Mouse (Mus musculus) G1E (cell line): Measurements from ENCODE around the gene Decr2.

ENCODE experiments used
- CTCF ChIP-seq: IDR thresholded peaks from 2 replicates; pipeline ENCODE4 v1.5.1; 2012; ENCODE audit warnings: low read depth, low read length, inconsistent platforms, mixed read lengths
- GATA1 ChIP-seq: IDR thresholded peaks from 2 replicates; pipeline ENCODE4 v1.6.1; 2012; ENCODE audit warnings: borderline replicate concordance, low read length, inconsistent platforms, mixed read lengths
- POLR2AphosphoS5 ChIP-seq: IDR thresholded peaks from 2 replicates; pipeline ENCODE4 v1.6.1; 2012; ENCODE audit warnings: low read depth, low read length, inconsistent platforms; ENCODE audit not compliant: insufficient replicate concordance
- TAL1 ChIP-seq: conservative IDR thresholded peaks from 2 replicates; pipeline ENCODE4 v1.6.1; 2012; ENCODE audit warnings: low read depth, low read length, inconsistent platforms, mixed read lengths

DNA sequence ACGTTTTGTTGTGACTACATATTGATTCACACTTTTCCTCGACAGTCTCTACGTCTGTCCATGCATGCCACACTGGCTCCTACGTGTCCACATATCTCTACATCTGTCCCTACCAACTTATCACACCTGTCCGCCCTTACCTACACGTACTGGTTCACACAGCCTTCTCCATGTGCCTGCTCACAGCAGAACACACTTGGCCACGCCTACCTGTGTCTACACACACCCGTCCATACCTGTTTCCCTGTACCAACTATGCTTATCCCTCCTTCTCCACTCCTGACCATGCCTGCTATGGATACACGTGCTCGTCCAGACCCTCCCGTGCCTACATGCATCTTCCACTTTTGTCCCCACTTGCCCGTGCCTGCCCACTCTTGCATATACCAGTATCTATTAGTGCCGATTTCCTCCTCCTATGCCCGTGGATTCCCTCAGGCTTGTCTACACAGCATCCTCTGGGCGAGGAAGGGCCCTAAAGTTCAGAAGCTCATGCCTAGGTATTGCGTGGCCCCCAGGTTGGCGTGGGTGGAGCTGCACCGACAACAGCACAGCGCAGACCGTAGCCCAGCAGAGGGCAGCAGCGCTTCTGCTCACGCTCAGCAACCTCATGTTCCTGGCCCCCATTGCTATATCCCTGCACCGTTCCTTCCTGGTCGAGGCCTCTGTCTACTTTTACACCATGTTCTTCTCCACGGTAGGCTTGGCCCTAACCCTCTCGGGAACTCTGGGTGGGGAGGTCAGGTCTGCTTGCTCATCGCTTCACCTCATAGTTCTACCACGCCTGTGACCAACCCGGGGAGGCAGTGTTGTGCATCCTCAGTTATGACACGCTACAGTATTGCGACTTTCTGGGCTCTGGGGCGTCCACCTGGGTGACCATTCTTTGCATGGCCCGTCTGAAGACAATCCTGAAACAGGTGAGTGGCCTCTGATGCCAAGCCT, 29.9 kb upstream of the Decr2 start:
- TF ChIP-seq CTCF: peak; percentile 79
- no peak for TF ChIP-seq TAL1
- TF ChIP-seq GATA1: no peak
- no peak for TF ChIP-seq POLR2AphosphoS5
